Mouse (Mus musculus): ENCODE results near the gene Ncs1. TPM values are rescaled to one million over a fixed set of nuclear protein-coding genes. Genes with fewer than 3 reads are reported as not detected.

Gene Ncs1
- polyA plus RNA-seq, 1 experiment from 2014 or later: 1.2 TPM

DNA sequence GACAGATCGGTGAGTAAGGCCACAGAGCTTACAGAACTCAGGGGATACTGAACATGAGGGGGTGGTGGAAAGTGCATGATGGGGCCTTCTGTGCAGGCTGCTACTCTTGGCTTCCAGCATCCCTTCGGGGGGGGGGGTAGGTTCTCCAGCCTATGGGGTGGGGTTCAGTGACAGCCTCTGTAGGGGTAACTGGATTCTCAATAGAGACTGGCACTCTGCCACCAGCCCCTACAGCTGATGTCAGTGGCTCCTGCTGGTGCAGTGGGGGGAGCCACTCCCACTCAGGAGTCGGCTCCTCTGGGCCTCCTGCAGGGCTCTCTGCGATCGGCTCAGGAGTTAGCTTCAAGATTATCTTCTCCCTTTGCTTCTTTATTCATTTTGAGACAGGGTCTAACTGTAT lies 32.9 kb downstream of the Ncs1 start:
- WGBS (ENCODE audit: insufficient replicate concordance): 60% methylated on average over 5 of the region's 5 CpGs
- Histone ChIP-seq H3K36me3 (replicated peaks) (no peaks in the 10 kb centered on the region), H3K4me1 (replicated peaks) (no peaks in the 10 kb centered on the region), H3K9me3 (replicated peaks) (no peaks in the 10 kb centered on the region), H3K9ac (no peak overlapping the region), H3K27ac (replicated peaks) (no peak overlapping the region), H3K27me3 (no peaks in the 10 kb centered on the region), H3K4me2 (no peak overlapping the region), H3K4me3 (replicated peaks) (no peak overlapping the region)
- no peak for ATAC-seq (ENCODE audit: insufficient read depth)

DNA sequence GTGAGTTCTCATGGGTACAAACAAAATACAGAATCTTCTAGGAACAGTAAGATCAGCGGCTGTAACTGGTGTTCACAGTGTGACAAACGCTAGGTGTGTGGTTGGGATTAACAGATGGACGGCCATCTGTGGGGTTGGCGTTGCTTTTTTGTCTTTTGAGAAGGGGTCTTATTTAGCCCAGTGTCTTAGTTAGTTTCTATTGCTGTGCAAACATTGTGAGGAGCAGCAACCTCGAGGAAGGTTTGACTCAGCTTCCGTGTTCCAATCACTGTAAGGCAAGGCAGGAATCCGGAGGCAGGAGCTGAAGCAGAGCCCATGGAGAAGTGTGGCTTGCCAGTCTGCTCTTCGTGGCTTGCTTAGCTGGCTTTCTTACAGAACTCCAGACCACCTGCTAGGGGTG lies 35.5 kb downstream of the Ncs1 start:
- no peak overlapping the region for H3K9ac ChIP-seq
- no peak overlapping the region for H3K4me3 ChIP-seq (replicated peaks)
- no peak overlapping the region for H3K4me2 ChIP-seq
- H3K4me1 ChIP-seq (replicated peaks): no peaks in the 10 kb centered on the region
- WGBS (ENCODE audit: insufficient replicate concordance): 67% methylated on average over 8 of the region's 8 CpGs
- no peaks in the 10 kb centered on the region for H3K27me3 ChIP-seq
- H3K27ac ChIP-seq (replicated peaks): no peak overlapping the region
- H3K36me3 ChIP-seq (replicated peaks): no peaks in the 10 kb centered on the region
- ATAC-seq (ENCODE audit: insufficient read depth): no peak
- no peaks in the 10 kb centered on the region for H3K9me3 ChIP-seq (replicated peaks)

- no peak for ATAC-seq (ENCODE audit: insufficient read depth)
- H3K9ac ChIP-seq: no peak overlapping the region
- no peaks in the 10 kb centered on the region for H3K4me1 ChIP-seq (replicated peaks)
- no peak overlapping the region for H3K4me3 ChIP-seq (replicated peaks)
- H3K27ac ChIP-seq (replicated peaks): no peak overlapping the region
- H3K4me2 ChIP-seq: no peak overlapping the region
- no peaks in the 10 kb centered on the region for H3K36me3 ChIP-seq (replicated peaks)
- no peaks in the 10 kb centered on the region for H3K9me3 ChIP-seq (replicated peaks)
- WGBS (ENCODE audit: insufficient replicate concordance): 45% methylated on average over 7 of the region's 7 CpGs
- H3K27me3 ChIP-seq: no peaks in the 10 kb centered on the region
Measured at GRCm38 (mm10) chr2:31282266-31282665, 36.6 kb downstream of the Ncs1 start.

- no peak overlapping the region for H3K4me2 ChIP-seq
- H3K4me1 ChIP-seq (replicated peaks): no peaks in the 10 kb centered on the region
- no peaks in the 10 kb centered on the region for H3K36me3 ChIP-seq (replicated peaks)
- 78% methylated on average over 12 of the region's 12 CpGs for WGBS (ENCODE audit: insufficient replicate concordance)
- ATAC-seq (ENCODE audit: insufficient read depth): no peak
- H3K4me3 ChIP-seq (replicated peaks): no peak overlapping the region
- no peak overlapping the region for H3K9ac ChIP-seq
- no peaks in the 10 kb centered on the region for H3K9me3 ChIP-seq (replicated peaks)
- no peaks in the 10 kb centered on the region for H3K27me3 ChIP-seq
- no peak overlapping the region for H3K27ac ChIP-seq (replicated peaks)
Measured at GRCm38 (mm10) chr2:31282880-31283279, 37.3 kb downstream of the Ncs1 start.

- Histone ChIP-seq H3K9me3 (replicated peaks) (no peaks in the 10 kb centered on the region), H3K9ac (no peak overlapping the region), H3K27ac (replicated peaks) (no peak overlapping the region), H3K4me2 (no peak overlapping the region), H3K4me1 (replicated peaks) (no peaks in the 10 kb centered on the region), H3K4me3 (replicated peaks) (no peak overlapping the region), H3K27me3 (no peaks in the 10 kb centered on the region), H3K36me3 (replicated peaks) (no peaks in the 10 kb centered on the region)
- 63% methylated on average over 5 of the region's 5 CpGs for WGBS (ENCODE audit: insufficient replicate concordance)
- no peak for ATAC-seq (ENCODE audit: insufficient read depth)
Measured at GRCm38 (mm10) chr2:31284531-31284930, 38.9 kb downstream of the Ncs1 start.

DNA sequence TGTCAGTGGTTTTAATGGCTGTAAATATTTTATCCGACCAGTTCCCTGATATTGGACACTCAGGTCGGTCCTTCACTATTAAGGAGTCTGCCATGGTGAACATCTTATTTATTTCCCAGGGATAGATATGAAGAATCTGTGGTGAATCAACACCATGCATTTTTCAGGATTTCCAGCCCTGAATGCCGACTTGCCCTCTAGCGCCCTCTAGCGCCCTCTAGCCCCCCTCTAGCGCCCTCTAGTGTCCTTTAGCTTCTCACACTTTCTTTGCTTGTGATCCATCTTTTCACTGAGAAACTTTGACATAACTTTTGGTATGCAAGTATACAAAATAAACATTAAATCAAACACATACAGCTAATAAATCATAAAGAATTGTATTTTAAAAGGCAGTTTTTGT lies 45.8 kb downstream of the Ncs1 start:
- no peak overlapping the region for H3K4me3 ChIP-seq (replicated peaks)
- 10% methylated on average over 6 of the region's 6 CpGs for WGBS (ENCODE audit: insufficient replicate concordance)
- H3K27me3 ChIP-seq: no peaks in the 10 kb centered on the region
- no peak overlapping the region for H3K27ac ChIP-seq (replicated peaks)
- no peak overlapping the region for H3K4me2 ChIP-seq
- no peak overlapping the region for H3K9ac ChIP-seq
- no peaks in the 10 kb centered on the region for H3K4me1 ChIP-seq (replicated peaks)
- H3K36me3 ChIP-seq (replicated peaks): no peaks in the 10 kb centered on the region
- H3K9me3 ChIP-seq (replicated peaks): no peaks in the 10 kb centered on the region
- no peak for ATAC-seq (ENCODE audit: insufficient read depth)

DNA sequence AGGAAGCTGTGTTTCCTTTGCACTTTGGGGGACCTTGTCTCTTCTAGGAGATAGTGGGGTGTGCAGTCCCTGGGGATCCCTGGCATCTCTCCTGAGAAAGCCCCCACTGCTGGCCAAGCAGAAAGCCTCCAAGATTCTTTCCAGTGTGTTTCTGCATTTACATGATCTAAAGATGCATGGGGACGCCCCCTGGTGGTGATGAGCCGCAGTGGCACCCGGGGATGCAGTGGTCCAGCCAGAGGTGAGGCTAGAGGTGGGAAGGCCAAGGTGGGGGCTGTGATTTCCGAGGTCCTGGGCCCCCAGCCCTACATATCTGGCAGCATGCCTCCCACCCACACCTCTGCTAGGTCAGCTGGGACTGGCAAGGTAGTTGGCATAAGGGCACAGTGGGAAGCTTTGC lies 49.4 kb downstream of the Ncs1 start:
- 1% methylated on average over 4 of the region's 4 CpGs for WGBS (ENCODE audit: insufficient replicate concordance)
- no peak for ATAC-seq (ENCODE audit: insufficient read depth)

DNA sequence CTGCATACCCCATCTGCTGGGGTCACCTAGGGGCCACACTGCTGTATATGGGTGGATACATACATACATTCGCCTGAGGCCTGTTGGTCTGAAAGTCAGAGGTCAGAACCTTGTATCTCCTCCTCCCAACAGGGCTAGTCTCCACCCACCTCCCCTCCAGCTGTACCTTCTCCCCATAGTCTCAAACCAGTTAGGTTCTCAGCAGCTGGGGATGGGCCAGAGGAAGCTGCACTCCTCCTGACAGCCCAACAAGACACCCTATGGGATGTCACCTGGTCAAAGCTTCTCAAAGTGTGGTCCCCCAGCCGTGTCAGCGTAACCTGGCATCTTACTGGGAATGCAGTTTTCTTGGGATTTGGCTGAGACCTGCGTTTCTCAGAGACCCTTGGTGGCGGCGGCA lies 50.8 kb downstream of the Ncs1 start:
- H3K27ac ChIP-seq (replicated peaks): no peak overlapping the region
- no peaks in the 10 kb centered on the region for H3K36me3 ChIP-seq (replicated peaks)
- no peak overlapping the region for H3K4me3 ChIP-seq (replicated peaks)
- no peak overlapping the region for H3K4me2 ChIP-seq
- no peaks in the 10 kb centered on the region for H3K9me3 ChIP-seq (replicated peaks)
- 63% methylated on average over 6 of the region's 6 CpGs for WGBS (ENCODE audit: insufficient replicate concordance)
- H3K27me3 ChIP-seq: no peaks in the 10 kb centered on the region
- no peak for ATAC-seq (ENCODE audit: insufficient read depth)
- no peak overlapping the region for H3K9ac ChIP-seq
- peaks cover 8% of the 10 kb centered on the region for H3K4me1 ChIP-seq (replicated peaks)

More for the DNA sequence above, 49.4 kb downstream of the Ncs1 start:
- H3K9me3 ChIP-seq (replicated peaks): no peaks in the 10 kb centered on the region
- H3K4me3 ChIP-seq (replicated peaks): no peak overlapping the region
- no peak overlapping the region for H3K27ac ChIP-seq (replicated peaks)
- no peak overlapping the region for H3K4me2 ChIP-seq
- H3K4me1 ChIP-seq (replicated peaks): peaks cover 8% of the 10 kb centered on the region
- H3K9ac ChIP-seq: no peak overlapping the region
- no peaks in the 10 kb centered on the region for H3K36me3 ChIP-seq (replicated peaks)
- no peaks in the 10 kb centered on the region for H3K27me3 ChIP-seq

DNA sequence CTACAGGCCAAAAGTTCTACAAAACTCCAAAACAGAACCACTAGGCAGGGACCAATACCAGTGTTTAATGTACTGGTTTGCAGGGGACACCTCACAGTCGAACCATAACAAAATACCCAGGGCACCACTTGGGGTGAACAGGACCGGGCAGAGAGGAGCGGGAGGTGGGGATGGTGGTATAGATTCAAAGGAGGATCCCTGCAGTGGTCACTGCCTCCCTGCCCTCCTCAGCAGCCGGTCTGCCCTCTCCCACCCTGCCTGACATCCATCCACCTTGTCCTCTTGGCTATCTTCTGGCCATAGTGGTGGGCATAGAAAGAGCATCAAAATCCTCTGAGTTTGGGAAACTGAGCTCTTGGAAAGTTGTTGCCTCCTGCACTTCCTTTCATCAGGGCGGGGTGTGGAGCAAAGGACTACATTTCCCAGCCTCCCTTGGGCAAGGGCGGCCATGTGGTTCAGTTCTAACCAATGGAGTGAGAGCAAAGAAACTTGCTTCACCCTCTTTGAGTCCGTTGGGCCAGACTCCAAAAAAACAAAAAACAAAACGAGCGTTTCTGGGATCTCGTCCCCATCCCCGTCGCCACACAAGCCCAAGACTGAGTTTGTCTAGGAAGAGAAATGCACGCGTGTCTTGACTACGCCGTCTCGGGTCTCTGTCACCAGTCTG lies 52.1 kb downstream of the Ncs1 start:
- Histone ChIP-seq H3K9ac (no peak overlapping the region), H3K27me3 (no peaks in the 10 kb centered on the region)
- WGBS (ENCODE audit: insufficient replicate concordance): 6% methylated on average over 17 of the region's 17 CpGs

DNA sequence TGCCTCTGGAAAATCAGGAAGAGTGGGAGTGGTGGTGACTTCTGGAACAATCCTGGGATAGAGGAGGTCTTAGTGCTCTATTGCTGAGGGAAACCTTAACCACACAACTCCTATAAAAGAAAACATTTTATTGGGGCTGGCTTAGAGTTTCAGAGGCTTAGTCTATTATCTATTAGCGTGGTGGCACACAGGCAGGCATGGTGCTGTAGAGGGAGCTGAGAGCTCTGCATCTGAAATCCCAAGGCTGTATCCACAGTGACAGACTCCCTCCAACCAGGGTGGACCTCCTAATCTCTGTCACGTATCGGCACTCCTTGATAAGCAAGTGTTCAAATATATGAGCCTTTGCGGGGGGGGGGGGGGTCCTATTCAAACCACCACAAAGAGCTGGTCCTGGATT lies 53.2 kb downstream of the Ncs1 start:
- H3K36me3 ChIP-seq (replicated peaks): no peaks in the 10 kb centered on the region
- 32% methylated on average over 4 of the region's 4 CpGs for WGBS (ENCODE audit: insufficient replicate concordance)
- no peaks in the 10 kb centered on the region for H3K27me3 ChIP-seq
- H3K9ac ChIP-seq: no peak overlapping the region
- H3K9me3 ChIP-seq (replicated peaks): no peaks in the 10 kb centered on the region
- no peak for ATAC-seq (ENCODE audit: insufficient read depth)
- H3K4me1 ChIP-seq (replicated peaks): peaks cover 8% of the 10 kb centered on the region
- H3K4me2 ChIP-seq: peak overlapping the region; percentile 63
- no peak overlapping the region for H3K27ac ChIP-seq (replicated peaks)
- no peak overlapping the region for H3K4me3 ChIP-seq (replicated peaks)

More for the DNA sequence above, 52.1 kb downstream of the Ncs1 start:
- Histone ChIP-seq H3K4me3 (replicated peaks) (peak overlapping the region; percentile 51), H3K9me3 (replicated peaks) (no peaks in the 10 kb centered on the region), H3K4me2 (peak overlapping the region; percentile 63), H3K36me3 (replicated peaks) (no peaks in the 10 kb centered on the region), H3K27ac (replicated peaks) (no peak overlapping the region), H3K4me1 (replicated peaks) (peaks cover 8% of the 10 kb centered on the region)
- ATAC-seq (ENCODE audit: insufficient read depth): peak; percentile 63; the same call in 1 of the 2 replicates

GRCm38 (mm10) chr2:31299266-31299665 lies 53.6 kb downstream of the Ncs1 start:
- Histone ChIP-seq H3K4me1 (replicated peaks) (peaks cover 8% of the 10 kb centered on the region), H3K27ac (replicated peaks) (no peak overlapping the region)
- no peak for ATAC-seq (ENCODE audit: insufficient read depth)

DNA sequence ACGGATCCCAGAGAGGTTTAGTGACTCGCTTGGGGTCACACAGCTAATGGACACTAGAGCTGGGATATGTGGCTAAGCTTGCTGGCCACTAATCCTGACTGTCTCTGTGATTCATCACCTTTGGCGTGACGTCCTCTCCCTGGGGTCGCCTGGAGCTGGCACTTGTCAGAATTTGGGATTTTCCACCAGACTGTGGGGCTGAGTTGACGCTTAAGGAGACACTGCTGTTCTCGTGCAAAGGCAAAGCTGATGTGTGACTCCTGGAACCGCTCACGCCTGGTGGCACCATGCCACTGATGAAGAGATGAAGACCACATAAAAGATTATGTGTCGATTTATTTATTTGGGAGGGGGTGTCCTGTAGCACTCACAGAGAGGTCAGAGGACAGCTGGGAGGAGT lies 54.4 kb downstream of the Ncs1 start:
- no peak overlapping the region for H3K4me3 ChIP-seq (replicated peaks)
- H3K4me1 ChIP-seq (replicated peaks): peaks cover 8% of the 10 kb centered on the region
- H3K9ac ChIP-seq: no peak overlapping the region
- no peak overlapping the region for H3K27ac ChIP-seq (replicated peaks)
- no peak for ATAC-seq (ENCODE audit: insufficient read depth)
- H3K9me3 ChIP-seq (replicated peaks): no peaks in the 10 kb centered on the region
- no peak overlapping the region for H3K4me2 ChIP-seq
- no peaks in the 10 kb centered on the region for H3K27me3 ChIP-seq
- H3K36me3 ChIP-seq (replicated peaks): no peaks in the 10 kb centered on the region
- WGBS (ENCODE audit: insufficient replicate concordance): 56% methylated on average over 10 of the region's 10 CpGs

More at GRCm38 (mm10) chr2:31299266-31299665, 53.6 kb downstream of the Ncs1 start:
- H3K4me2 ChIP-seq: no peak overlapping the region
- no peak overlapping the region for H3K4me3 ChIP-seq (replicated peaks)
- WGBS (ENCODE audit: insufficient replicate concordance): 23% methylated on average over 4 of the region's 4 CpGs
- H3K27me3 ChIP-seq: no peaks in the 10 kb centered on the region
- no peaks in the 10 kb centered on the region for H3K9me3 ChIP-seq (replicated peaks)
- H3K36me3 ChIP-seq (replicated peaks): no peaks in the 10 kb centered on the region
- H3K9ac ChIP-seq: no peak overlapping the region
